Mouse (Mus musculus) ES-Bruce4 (cell line): ENCODE data around the gene Rab27a. TPM values are rescaled to one million over a fixed set of nuclear protein-coding genes. Genes with fewer than 3 reads are reported as not detected.
A peak's percentile ranks its signal among the peaks of the same experiment; 100 is the strongest.

ENCODE experiments used
- H3K27ac ChIP-seq: 2 replicates; pipeline ENCODE4 v1.5.1; 2012; ENCODE audit warnings: low read length, inconsistent platforms; ENCODE audit not compliant: insufficient read depth
- H3K27me3 ChIP-seq: 2 replicates; pipeline ENCODE4 v1.6.1; 2012; ENCODE audit warnings: mild to moderate bottlenecking, low read length, inconsistent platforms; ENCODE audit not compliant: control insufficient read depth, poor library complexity, insufficient read depth, severe bottlenecking
- H3K36me3 ChIP-seq: 2 replicates; pipeline ENCODE4 v1.6.1; 2012; ENCODE audit warnings: inconsistent platforms, mild to moderate bottlenecking, low read length, moderate library complexity; ENCODE audit not compliant: control insufficient read depth, poor library complexity, insufficient read depth, severe bottlenecking
- H3K4me1 ChIP-seq: one replicate; pipeline ENCODE4 v1.8.1; 2011; ENCODE audit warnings: low read length; ENCODE audit not compliant: control insufficient read depth, insufficient read depth
- H3K4me3 ChIP-seq: 2 replicates; pipeline ENCODE4 v1.5.1; 2011; ENCODE audit warnings: low read depth, mild to moderate bottlenecking, low read length
- H3K9ac ChIP-seq: 2 replicates; pipeline ENCODE4 v1.6.1; 2012; ENCODE audit warnings: low read depth, mild to moderate bottlenecking, inconsistent platforms; ENCODE audit not compliant: poor library complexity, severe bottlenecking
- H3K9me3 ChIP-seq: replicated peaks from 2 replicates; pipeline ENCODE4 v1.6.1; 2012; ENCODE audit warnings: mild to moderate bottlenecking, low read length, inconsistent platforms; ENCODE audit not compliant: control insufficient read depth, poor library complexity, insufficient read depth, severe bottlenecking
- CTCF ChIP-seq: IDR thresholded peaks from one replicate; pipeline ENCODE4 v1.8.1; 2011; ENCODE audit warnings: low read depth, low read length
- EP300 ChIP-seq: IDR thresholded peaks from 2 replicates; pipeline ENCODE4 v1.6.1; 2011; ENCODE audit warnings: low read depth, low read length; ENCODE audit not compliant: insufficient read depth
- POLR2A ChIP-seq: IDR thresholded peaks from one replicate; pipeline ENCODE4 v1.8.1; 2011; ENCODE audit warnings: low read length; ENCODE audit not compliant: insufficient read depth
- polyA plus RNA-seq: library from polyadenylated mRNA; stranded (reverse); fragments of >200 nt; gene quantifications from 2 replicates; pipeline ENCODE4 v1.2.4, GENCODE M21; 2011; ENCODE audit warnings: low read depth; ENCODE audit not compliant: missing spikeins, insufficient read depth, insufficient read length

Rab27a gene
- polyA plus RNA-seq, 1 experiment, result 18.2 TPM

DNA sequence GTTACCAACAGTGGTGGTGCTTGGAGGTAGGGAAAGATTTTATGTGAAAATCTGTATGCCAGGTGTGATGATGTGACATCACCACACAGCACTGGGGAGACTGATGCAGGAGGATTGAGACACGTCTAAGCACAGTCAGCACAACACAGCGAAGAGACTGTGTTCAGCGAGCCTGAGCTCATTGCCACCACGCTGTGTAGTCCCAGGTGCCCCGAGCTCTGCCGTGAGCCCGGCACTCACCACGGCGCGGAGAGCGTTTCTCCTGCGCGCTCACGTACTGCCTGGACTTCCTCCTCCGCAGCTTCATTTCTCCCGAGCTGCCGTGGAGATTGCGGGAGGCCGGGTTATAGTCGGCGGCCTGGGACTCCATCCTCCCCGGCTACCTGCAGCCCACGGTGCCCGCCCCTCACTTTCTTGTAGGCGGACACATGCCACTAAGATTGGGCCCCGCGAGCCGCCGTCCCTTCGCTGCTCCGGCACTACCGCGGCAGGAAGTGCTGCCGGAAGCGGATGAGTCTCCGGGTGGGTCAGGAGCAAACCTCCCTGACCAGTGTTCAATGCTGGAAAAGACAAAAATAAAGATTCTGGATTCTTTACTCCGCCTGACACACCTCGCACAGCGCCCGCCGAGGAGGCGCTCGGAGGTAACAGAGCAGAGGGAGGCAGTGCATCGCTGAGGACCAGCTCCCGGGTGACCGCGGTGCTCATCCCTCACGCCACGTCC lies 5.3 kb upstream of the Rab27a start:
- TF ChIP-seq EP300, result 0 out of 2 replicates have a peak, but pooled peaks have one; percentile 10
- no peak for TF ChIP-seq CTCF
- TF ChIP-seq POLR2A, result no peak
- peak overlapping the region; percentile 96 for H3K4me3 ChIP-seq

GRCm38 (mm10) chr9:73040080-73040479 lies 4.6 kb upstream of the Rab27a start, which contains the start of gene Pigb:
Gene Pigb (minus strand): TSS chr9:73040378.
- Histone ChIP-seq H3K27me3 (no peaks in the 10 kb centered on the region), H3K36me3 (peaks cover 7% of the 10 kb centered on the region), H3K27ac (peak within 1 kb of the TSS; percentile 36; the same call in 1 of the 2 replicates), H3K9ac (peak within 1 kb of the TSS; percentile 49), H3K4me3 (peak within 1 kb of the TSS; percentile 96), H3K4me1 (no peaks in the 10 kb centered on the region), H3K9me3 (no peaks in the 10 kb centered on the region)
- TF ChIP-seq EP300 (no peak), POLR2A (no peak), CTCF (no peak)

More for the DNA sequence above, 5.3 kb upstream of the Rab27a start:
- peaks cover 7% of the 10 kb centered on the region for H3K36me3 ChIP-seq
- no peaks in the 10 kb centered on the region for H3K9me3 ChIP-seq
- no peaks in the 10 kb centered on the region for H3K27me3 ChIP-seq
- peak overlapping the region; percentile 36 for H3K27ac ChIP-seq
- H3K9ac ChIP-seq, result peak overlapping the region; percentile 49
- no peaks in the 10 kb centered on the region for H3K4me1 ChIP-seq

- Histone ChIP-seq H3K27ac (no peak overlapping the region), H3K9me3 (no peaks in the 10 kb centered on the region), H3K4me1 (no peaks in the 10 kb centered on the region), H3K36me3 (no peaks in the 10 kb centered on the region), H3K9ac (peak overlapping the region; percentile 52), H3K4me3 (peak overlapping the region; percentile 93), H3K27me3 (no peaks in the 10 kb centered on the region)
- TF ChIP-seq EP300 (no peak), CTCF (no peak), POLR2A (no peak)
Measured at GRCm38 (mm10) chr9:73045204-73045603, 550 bp downstream of the Rab27a start.

- TF ChIP-seq EP300 (no peak), POLR2A (no peak), CTCF (no peak)
- H3K4me3 ChIP-seq, result peak overlapping the region; percentile 93
- H3K27me3 ChIP-seq, result no peaks in the 10 kb centered on the region
- H3K9ac ChIP-seq, result peak overlapping the region; percentile 52; the same call in 1 of the 2 replicates
- H3K27ac ChIP-seq, result no peak overlapping the region
- H3K36me3 ChIP-seq, result no peaks in the 10 kb centered on the region
- H3K4me1 ChIP-seq, result no peaks in the 10 kb centered on the region
- no peaks in the 10 kb centered on the region for H3K9me3 ChIP-seq
Measured at GRCm38 (mm10) chr9:73045711-73046110, 1.1 kb downstream of the Rab27a start.

GRCm38 (mm10) chr9:73047906-73048305 lies 3.3 kb downstream of the Rab27a start:
- no peaks in the 10 kb centered on the region for H3K36me3 ChIP-seq
- no peak overlapping the region for H3K4me3 ChIP-seq
- no peak for TF ChIP-seq CTCF
- no peak for TF ChIP-seq EP300
- no peak for TF ChIP-seq POLR2A
- no peaks in the 10 kb centered on the region for H3K4me1 ChIP-seq
- no peak overlapping the region for H3K9ac ChIP-seq
- no peaks in the 10 kb centered on the region for H3K27me3 ChIP-seq
- no peaks in the 10 kb centered on the region for H3K9me3 ChIP-seq
- no peak overlapping the region for H3K27ac ChIP-seq

DNA sequence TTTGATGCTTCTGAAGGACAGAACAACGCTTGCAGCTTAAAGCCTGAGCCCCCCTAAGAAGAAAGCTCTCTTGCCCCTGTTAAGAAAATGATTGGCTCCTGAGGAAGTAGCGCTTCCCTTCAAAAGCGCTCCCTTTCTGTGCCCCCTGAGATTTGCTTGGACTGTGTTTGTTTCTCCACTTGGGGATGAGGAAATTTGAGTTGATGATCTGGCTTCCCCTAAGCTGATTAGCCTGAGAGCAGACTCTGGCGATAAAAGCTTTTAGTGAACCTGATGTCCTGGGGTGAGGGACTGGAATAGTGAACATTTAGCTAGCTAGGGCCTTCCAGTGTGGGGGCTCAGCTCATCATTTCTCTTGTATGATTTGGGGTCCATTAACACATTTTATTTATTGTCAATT lies 4.3 kb downstream of the Rab27a start:
- TF ChIP-seq EP300, result no peak
- TF ChIP-seq CTCF, result no peak
- no peak for TF ChIP-seq POLR2A
- Histone ChIP-seq H3K36me3 (no peaks in the 10 kb centered on the region), H3K4me1 (no peaks in the 10 kb centered on the region), H3K27ac (no peak overlapping the region), H3K27me3 (no peaks in the 10 kb centered on the region), H3K4me3 (no peak overlapping the region), H3K9me3 (no peaks in the 10 kb centered on the region), H3K9ac (no peak overlapping the region)
